Mouse (Mus musculus) heart, postnatal 0 days (tissue): ENCODE measurements around the gene Cdkl1.

Experiments
- CTCF ChIP-seq: IDR thresholded peaks from 2 replicates; pipeline ENCODE4 v1.5.1; 2016; ENCODE audit warnings: antibody characterized with exemption, control low read depth, low read depth
- EP300 ChIP-seq: IDR thresholded peaks from 2 replicates; pipeline ENCODE4 v1.6.1; 2016; ENCODE audit warnings: antibody characterized with exemption, low read depth

GRCm38 (mm10) chr12:69733518-69733917 lies 57.5 kb downstream of the Cdkl1 start:
- peak; percentile 73 for TF ChIP-seq CTCF
- no peak for TF ChIP-seq EP300
